Mouse (Mus musculus) liver (tissue): ENCODE measurements around the gene Pabpc4.
"Not testable (repeated sequence)": the region's sequence is repeated elsewhere in the genome, so short reads cannot be mapped to it uniquely, and the experiment has no call there.

Experiments used
- DNase-seq: peaks from one replicate; pipeline ENCODE4 v3.0.0-alpha.2; 2020; ENCODE audit warnings: mixed read lengths

The Pabpc4 gene

GRCm38 (mm10) chr4:123298980-123299670 lies 37.0 kb downstream of the Pabpc4 start:
- DNase-seq, result no peak

GRCm38 (mm10) chr4:123305789-123306188 lies 43.6 kb downstream of the Pabpc4 start:
- DNase-seq, result no peak

- no peak for DNase-seq
Measured at GRCm38 (mm10) chr4:123306999-123307398, 44.8 kb downstream of the Pabpc4 start.

- DNase-seq, result no peak
Measured at GRCm38 (mm10) chr4:123308292-123308691, 46.1 kb downstream of the Pabpc4 start.

- DNase-seq, result no peak
Measured at GRCm38 (mm10) chr4:123311845-123312244, 49.7 kb downstream of the Pabpc4 start.

- peak; percentile 42 for DNase-seq
Measured at GRCm38 (mm10) chr4:123313010-123313409, 50.9 kb downstream of the Pabpc4 start.

GRCm38 (mm10) chr4:123314497-123314896 lies 52.3 kb downstream of the Pabpc4 start:
- no peak for DNase-seq

- DNase-seq, result not testable (repeated sequence)
Measured at GRCm38 (mm10) chr4:123322910-123323309, 60.8 kb downstream of the Pabpc4 start.

GRCm38 (mm10) chr4:123323534-123323933 lies 61.4 kb downstream of the Pabpc4 start, which contains the start of gene Oxct2a:
TSS of gene Oxct2a (minus strand) at chr4:123323634.
- no peak for DNase-seq

GRCm38 (mm10) chr4:123326087-123326486 lies 63.9 kb downstream of the Pabpc4 start:
- DNase-seq, result no peak

- no peak for DNase-seq
Measured at GRCm38 (mm10) chr4:123327630-123328029, 65.5 kb downstream of the Pabpc4 start.

- no peak for DNase-seq
Measured at GRCm38 (mm10) chr4:123328946-123329345, 66.8 kb downstream of the Pabpc4 start.

- no peak for DNase-seq
Measured at GRCm38 (mm10) chr4:123331326-123331725, 69.2 kb downstream of the Pabpc4 start.

GRCm38 (mm10) chr4:123331961-123332360 lies 69.8 kb downstream of the Pabpc4 start:
- not testable (repeated sequence) for DNase-seq

GRCm38 (mm10) chr4:123333151-123333550 lies 71.0 kb downstream of the Pabpc4 start:
- DNase-seq, result no peak

GRCm38 (mm10) chr4:123334177-123334576 lies 72.0 kb downstream of the Pabpc4 start:
- no peak for DNase-seq

GRCm38 (mm10) chr4:123335244-123335643 lies 73.1 kb downstream of the Pabpc4 start:
- not testable (repeated sequence) for DNase-seq

- no peak for DNase-seq
Measured at GRCm38 (mm10) chr4:123335796-123336585, 73.8 kb downstream of the Pabpc4 start.

- no peak for DNase-seq
Measured at GRCm38 (mm10) chr4:123337693-123338092, 75.5 kb downstream of the Pabpc4 start.

- DNase-seq, result no peak
Measured at GRCm38 (mm10) chr4:123340232-123340631, 78.1 kb downstream of the Pabpc4 start.

- no peak for DNase-seq
Measured at GRCm38 (mm10) chr4:123342091-123342641, 80.0 kb downstream of the Pabpc4 start.

GRCm38 (mm10) chr4:123342642-123343470 lies 80.7 kb downstream of the Pabpc4 start, which contains the start of gene Bmp8a:
TSS of gene Bmp8a (minus strand) at chr4:123343252.
- DNase-seq, result peak; percentile 76

- no peak for DNase-seq
Measured at GRCm38 (mm10) chr4:123343471-123343789, 81.3 kb downstream of the Pabpc4 start.
